Mouse (Mus musculus) MEL (cell line): ENCODE results near the gene Mpzl1. TPM values are rescaled to one million over a fixed set of nuclear protein-coding genes. Genes with fewer than 3 reads are reported as not detected.

Experiments used
- DNase-seq: peaks from one replicate; pipeline ENCODE4 v3.0.0; 2011; ENCODE audit warnings: low read depth, low spot score
- H3K27ac ChIP-seq: 2 replicates; pipeline ENCODE4 v1.5.1; 2012; ENCODE audit warnings: low read depth, mild to moderate bottlenecking, control low read depth, low read length, moderate library complexity; ENCODE audit not compliant: control insufficient read depth
- H3K27me3 ChIP-seq, 2 experiments: fragments of 150-350 bp in 1 of 2; sonication (generic) in 1 of 2; 2 replicates each; pipeline ENCODE4 v1.6.1; 2012; ENCODE audit warnings: low read length in 2 of 2, mild to moderate bottlenecking in 2 of 2, improper control_type of control experiment in 1 of 2, moderate library complexity in 1 of 2; ENCODE audit not compliant: insufficient read depth in 2 of 2, control insufficient read depth in 1 of 2
- H3K36me3 ChIP-seq, 2 experiments: 2 replicates each; pipeline ENCODE4 v1.6.1; 2012 to 2014; ENCODE audit warnings: low read length in 2 of 2, improper control_type of control experiment in 1 of 2, inconsistent platforms in 1 of 2, mild to moderate bottlenecking in 1 of 2; ENCODE audit not compliant: insufficient read depth in 2 of 2, control insufficient read depth in 1 of 2
- H3K4me1 ChIP-seq, 2 experiments: fragments of 150-350 bp in 1 of 2; sonication (generic) in 1 of 2; 2 replicates each; pipeline ENCODE4 v1.6.1; 2012; ENCODE audit warnings: low read length in 2 of 2, improper control_type of control experiment in 1 of 2, mild to moderate bottlenecking in 1 of 2; ENCODE audit not compliant: insufficient read depth in 2 of 2, control insufficient read depth in 1 of 2
- H3K4me3 ChIP-seq, 2 experiments: fragments of 150-350 bp in 1 of 2; sonication (generic) in 1 of 2; 2 replicates each; pipeline ENCODE4 v1.5.1; 2012; ENCODE audit warnings: low read depth in 2 of 2, low read length in 2 of 2, mild to moderate bottlenecking in 2 of 2, moderate library complexity in 2 of 2, control low read depth in 1 of 2, improper control_type of control experiment in 1 of 2; ENCODE audit not compliant: control insufficient read depth in 1 of 2, insufficient read depth in 1 of 2
- H3K79me2 ChIP-seq: 2 replicates; pipeline ENCODE4 v1.6.1; 2012; ENCODE audit warnings: mild to moderate bottlenecking, low read length, moderate library complexity; ENCODE audit not compliant: control insufficient read depth, poor library complexity, insufficient read depth
- H3K9ac ChIP-seq: 2 replicates; pipeline ENCODE4 v1.6.1; 2012; ENCODE audit warnings: low read depth, mild to moderate bottlenecking, control low read depth, low read length, moderate library complexity; ENCODE audit not compliant: control insufficient read depth, poor library complexity, severe bottlenecking
- H3K9me3 ChIP-seq: fragments of 150-350 bp; sonication (generic); replicated peaks from 2 replicates; pipeline ENCODE4 v1.6.1; 2012; ENCODE audit warnings: mild to moderate bottlenecking, low read length, improper control_type of control experiment, moderate library complexity; ENCODE audit not compliant: insufficient read depth
- CHD1 ChIP-seq: IDR thresholded peaks from 2 replicates; pipeline ENCODE4 v1.6.1; 2012; ENCODE audit warnings: low read depth, mild to moderate bottlenecking, inconsistent platforms, low read length, improper control_type of control experiment
- CHD2 ChIP-seq: IDR thresholded peaks from 2 replicates; pipeline ENCODE4 v1.6.1; 2011; ENCODE audit warnings: low read length, improper control_type of control experiment
- CTCF ChIP-seq, 3 experiments: IDR thresholded peaks in 2 of 3; conservative IDR thresholded peaks in 1 of 3; 2 replicates each; pipeline ENCODE4 v1.5.1; 2011 to 2012; ENCODE audit warnings: low read length in 3 of 3, low read depth in 2 of 3, mild to moderate bottlenecking in 2 of 3, improper control_type of control experiment in 1 of 3, inconsistent platforms in 1 of 3, mixed read lengths in 1 of 3, moderate library complexity in 1 of 3; ENCODE audit not compliant: control insufficient read depth in 1 of 3, insufficient read depth in 1 of 3, poor library complexity in 1 of 3, severe bottlenecking in 1 of 3
- E2F4 ChIP-seq: IDR thresholded peaks from 2 replicates; pipeline ENCODE4 v1.6.1; 2011; ENCODE audit warnings: low read depth, low read length, improper control_type of control experiment, borderline replicate concordance
- ELF1 ChIP-seq: IDR thresholded peaks from 2 replicates; pipeline ENCODE4 v1.6.1; 2014; ENCODE audit warnings: low read depth, mild to moderate bottlenecking, inconsistent platforms, low read length, improper control_type of control experiment, moderate library complexity
- EP300 ChIP-seq, 2 experiments: IDR thresholded peaks; 2 replicates each; pipeline ENCODE4 v1.6.1; 2011; ENCODE audit warnings: improper control_type of control experiment in 2 of 2, low read length in 2 of 2, low read depth in 1 of 2, mild to moderate bottlenecking in 1 of 2
- ETS1 ChIP-seq: IDR thresholded peaks from 2 replicates; pipeline ENCODE4 v1.6.1; 2012; ENCODE audit warnings: low read depth, mild to moderate bottlenecking, inconsistent platforms, low read length, improper control_type of control experiment, moderate library complexity
- JUND ChIP-seq: IDR thresholded peaks from 2 replicates; pipeline ENCODE4 v1.6.1; 2011; ENCODE audit warnings: low read depth, mild to moderate bottlenecking, improper control_type of control experiment, low read length
- KAT2A ChIP-seq: conservative IDR thresholded peaks from 2 replicates; pipeline ENCODE4 v1.6.1; 2012; ENCODE audit warnings: low read depth, low read length, improper control_type of control experiment, inconsistent platforms
- MAFK ChIP-seq: IDR thresholded peaks from 2 replicates; pipeline ENCODE4 v1.6.1; 2011; ENCODE audit warnings: low read depth, mild to moderate bottlenecking, low read length, improper control_type of control experiment, borderline replicate concordance
- MAX ChIP-seq: IDR thresholded peaks from 2 replicates; pipeline ENCODE4 v1.6.1; 2011; ENCODE audit warnings: low read length, improper control_type of control experiment
- MAZ ChIP-seq: IDR thresholded peaks from 2 replicates; pipeline ENCODE4 v1.6.1; 2012; ENCODE audit warnings: low read depth, mild to moderate bottlenecking, inconsistent platforms, low read length, improper control_type of control experiment
- MEF2A ChIP-seq: IDR thresholded peaks from 2 replicates; pipeline ENCODE4 v1.6.1; 2014; ENCODE audit warnings: low read depth, mild to moderate bottlenecking, inconsistent platforms, low read length, improper control_type of control experiment; ENCODE audit not compliant: poor library complexity, insufficient replicate concordance, severe bottlenecking; ENCODE audit errors: extremely low read depth
- MXI1 ChIP-seq: IDR thresholded peaks from 2 replicates; pipeline ENCODE4 v1.6.1; 2011; ENCODE audit warnings: mild to moderate bottlenecking, low read depth, low read length, improper control_type of control experiment
- NELFE ChIP-seq: IDR thresholded peaks from 2 replicates; pipeline ENCODE4 v1.6.1; 2011; ENCODE audit warnings: low read depth, low read length, improper control_type of control experiment
- NRF1 ChIP-seq: IDR thresholded peaks from 2 replicates; pipeline ENCODE4 v1.6.1; 2014; ENCODE audit warnings: low read depth, mild to moderate bottlenecking, inconsistent platforms, low read length, improper control_type of control experiment, moderate library complexity; ENCODE audit not compliant: poor library complexity, insufficient read depth, severe bottlenecking
- POLR2AphosphoS2 ChIP-seq: IDR thresholded peaks from 2 replicates; pipeline ENCODE4 v1.6.1; 2011; ENCODE audit warnings: low read length, improper control_type of control experiment
- POLR2AphosphoS5 ChIP-seq: IDR thresholded peaks from 2 replicates; pipeline ENCODE4 v1.6.1; 2012; ENCODE audit warnings: low read depth, borderline replicate concordance, mild to moderate bottlenecking, inconsistent platforms, low read length, moderate library complexity, mixed read lengths
- RAD21 ChIP-seq: IDR thresholded peaks from 2 replicates; pipeline ENCODE4 v1.6.1; 2011; ENCODE audit warnings: mild to moderate bottlenecking, low read depth, low read length, improper control_type of control experiment
- RCOR1 ChIP-seq: IDR thresholded peaks from 2 replicates; pipeline ENCODE4 v1.6.1; 2012; ENCODE audit warnings: low read depth, mild to moderate bottlenecking, inconsistent platforms, low read length, improper control_type of control experiment
- SIN3A ChIP-seq: IDR thresholded peaks from 2 replicates; pipeline ENCODE4 v1.6.1; 2012; ENCODE audit warnings: low read length, improper control_type of control experiment, inconsistent platforms
- SMC3 ChIP-seq: IDR thresholded peaks from 2 replicates; pipeline ENCODE4 v1.6.1; 2011; ENCODE audit warnings: low read depth, low read length, improper control_type of control experiment
- TAL1 ChIP-seq: IDR thresholded peaks from 2 replicates; pipeline ENCODE4 v1.6.1; 2012; ENCODE audit warnings: mild to moderate bottlenecking, inconsistent platforms, low read length, moderate library complexity, mixed read lengths
- USF1 ChIP-seq: IDR thresholded peaks from 2 replicates; pipeline ENCODE4 v1.6.1; 2014; ENCODE audit warnings: low read depth, mild to moderate bottlenecking, inconsistent platforms, low read length, improper control_type of control experiment, moderate library complexity
- ZC3H11A ChIP-seq: IDR thresholded peaks from 2 replicates; pipeline ENCODE4 v1.6.1; 2012; ENCODE audit warnings: low read depth, mild to moderate bottlenecking, inconsistent platforms, low read length, improper control_type of control experiment
- ZKSCAN1 ChIP-seq: IDR thresholded peaks from 2 replicates; pipeline ENCODE4 v1.6.1; 2012; ENCODE audit warnings: low read depth, mild to moderate bottlenecking, inconsistent platforms, low read length, improper control_type of control experiment, moderate library complexity
- ZMIZ1 ChIP-seq: IDR thresholded peaks from 2 replicates; pipeline ENCODE4 v1.6.1; 2012; ENCODE audit warnings: low read depth, mild to moderate bottlenecking, inconsistent platforms, low read length, improper control_type of control experiment, moderate library complexity
- ZNF384 ChIP-seq: IDR thresholded peaks from 2 replicates; pipeline ENCODE4 v1.6.1; 2012; ENCODE audit warnings: low read depth, mild to moderate bottlenecking, inconsistent platforms, low read length, improper control_type of control experiment
- polyA plus RNA-seq, 2 experiments: library from polyadenylated mRNA; stranded (reverse) in 1 of 2; unstranded in 1 of 2; fragments of >175 nt in 1 of 2; fragments of >200 nt in 1 of 2; gene quantifications; 2 replicates each; pipeline versions ENCODE4 v1.2.1 to v1.2.4; 2012; ENCODE audit warnings: low replicate concordance in 2 of 2, low read depth in 1 of 2; ENCODE audit not compliant: insufficient read length in 2 of 2, insufficient read depth in 1 of 2, missing spikeins in 1 of 2
- total RNA-seq: library from RNA; depleted of rRNA; stranded (reverse); fragments of 300-350 nt; gene quantifications from 2 replicates; pipeline ENCODE4 v1.2.3, GENCODE M21; 2012

The Mpzl1 gene
- total and polyA plus RNA-seq, 3 experiments, result 3.2 to 19.8 TPM; not detected in 1

GRCm38 (mm10) chr1:165642780-165643311 lies 8.5 kb upstream of the Mpzl1 start:
- Histone ChIP-seq H3K27ac (no peak overlapping the region), H3K79me2 (no peaks in the 10 kb centered on the region; the same call in 1 of the 2 replicates), H3K9ac (peak overlapping the region; percentile 83), H3K4me1 (peaks cover 0 to 2% of the 10 kb centered on the region in 2 experiments; a peak in 1 of 4 replicates), H3K36me3 (peaks cover 0 to 3% of the 10 kb centered on the region in 2 experiments; a peak in 1 of 4 replicates)
- TF ChIP-seq MAX (peak; percentile 15; the same call in 1 of the 2 replicates), MAZ (peak; percentile 13; the same call in 1 of the 2 replicates), RCOR1 (no peak)
- TF ChIP-seq, all 39 proteins: peak for 2
- DNase-seq, result peak; percentile 49
- H3K27me3 ChIP-seq, result no peaks in the 10 kb centered on the region
- H3K4me3 ChIP-seq, result peak overlapping the region; percentile 68 to 91
- H3K9me3 ChIP-seq, result no peaks in the 10 kb centered on the region

- peak; percentile 80 for DNase-seq
- Histone ChIP-seq H3K36me3 (peaks cover 0 to 3% of the 10 kb centered on the region in 2 experiments; a peak in 1 of 4 replicates), H3K27me3 (no peaks in the 10 kb centered on the region), H3K4me3 (peak overlapping the region; percentile 68 to 95), H3K27ac (peak overlapping the region; percentile 59), H3K4me1 (peaks cover 0 to 2% of the 10 kb centered on the region in 2 experiments; a peak in 1 of 4 replicates), H3K9ac (peak overlapping the region; percentile 83), H3K9me3 (no peaks in the 10 kb centered on the region), H3K79me2 (no peaks in the 10 kb centered on the region; the same call in 1 of the 2 replicates)
- TF ChIP-seq ETS1 (no peak), ELF1 (peak; percentile 60), E2F4 (no peak), CHD2 (no peak), ZNF384 (peak; percentile 84), ZC3H11A (no peak), CTCF (IDR thresholded peaks at IDR 0.05 in 2 of 3, conservative IDR thresholded peaks at IDR 0.05 in 1 of 3; ENCODE audit: control insufficient read depth in 1 of 3, insufficient read depth in 1 of 3, low read depth in 2 of 3, low read length in 3 of 3, poor library complexity in 1 of 3, severe bottlenecking in 1 of 3) (no peak), POLR2AphosphoS5 (no peak), CHD1 (no peak; the same call in 1 of the 2 replicates), NRF1 (no peak), MAFK (peak; percentile 97), SIN3A (peak; percentile 11; the same call in 1 of the 2 replicates), MEF2A (no peak), SMC3 (0 out of 2 replicates have a peak, but pooled peaks have one; percentile 9), MAX (peak; percentile 64), NELFE (no peak), ZKSCAN1 (no peak), RAD21 (no peak), TAL1 (no peak), MXI1 (peak; percentile 87), RCOR1 (no peak), KAT2A (no peak; the same call in 1 of the 2 replicates), EP300 (IDR thresholded peaks at IDR 0.05; ENCODE audit: low read depth in 1 of 2, low read length in 2 of 2) (no peak), USF1 (0 out of 2 replicates have a peak, but pooled peaks have one; percentile 18), POLR2AphosphoS2 (no peak), ZMIZ1 (no peak), JUND (no peak)
These were observed 7.7 kb upstream of the Mpzl1 start for GRCm38 (mm10) chr1:165641786-165642771.
